Mouse (Mus musculus) left cerebral cortex, postnatal 36 days (tissue): ENCODE data around the gene 4930486L24Rik. TPM values are rescaled to one million over a fixed set of nuclear protein-coding genes. Genes with fewer than 3 reads are reported as not detected.
"Not testable (repeated sequence)": the region's sequence is repeated elsewhere in the genome, so short reads cannot be mapped to it uniquely, and the experiment has no call there.

Source experiments
- DNase-seq, 2 experiments: peaks; one replicate each; pipeline ENCODE4 v3.0.0; 2021 to 2022; ENCODE audit warnings: low spot score in 2 of 2, mixed read lengths in 1 of 2
- intact Hi-C: fragments of 180-260 bp; cut with DNase I; formaldehyde crosslinking; loops from one replicate; pipeline ENCODE4 v1.15.1; 2025
- total RNA-seq, 2 experiments: library from RNA; stranded (reverse); gene quantifications; 2 replicates each; pipeline ENCODE4 v1.2.3; 2021

Gene 4930486L24Rik
- under 1 TPM; 0.22 to 0.48 TPM for total RNA-seq

- DNase-seq = no peak
- intact Hi-C loops = no loop called here
Measured at GRCm38 (mm10) chr13:60864281-60864680, at the start of gene 4930486L24Rik. Gene 4930486L24Rik (minus strand): TSS chr13:60864475.

- intact Hi-C loops, DNase-seq: not testable (repeated sequence)
Measured at GRCm38 (mm10) chr13:60904780-60905179, 40.5 kb upstream of the 4930486L24Rik start, which contains the start of gene Tpbpb. Gene Tpbpb (minus strand): TSS chr13:60904880.

GRCm38 (mm10) chr13:60897328-60897727 is 33.1 kb upstream of the 4930486L24Rik start, which contains the start of gene Ctla2b:
Gene Ctla2b (minus strand): TSS chr13:60897447.
- peak in 1 of 2 experiments; percentile 3 for DNase-seq
- intact Hi-C loops = no loop called here

GRCm38 (mm10) chr13:60896794-60897193 is 32.5 kb upstream of the 4930486L24Rik start, which contains the start of gene Gm49392:
Gene Gm49392 (minus strand): TSS chr13:60896894.
- DNase-seq, intact Hi-C loops: not testable (repeated sequence)

- intact Hi-C loops = no loop called here
Measured at GRCm38 (mm10) chr13:60895406-60896160, 31.3 kb upstream of the 4930486L24Rik start.

GRCm38 (mm10) chr13:60892301-60892700 is 28.0 kb upstream of the 4930486L24Rik start:
- intact Hi-C loops = no loop called here
- DNase-seq = no peak

More at GRCm38 (mm10) chr13:60895406-60896160, 31.3 kb upstream of the 4930486L24Rik start:
- DNase-seq = no peak

- intact Hi-C loops = no loop called here
- DNase-seq = no peak
Measured at GRCm38 (mm10) chr13:60848241-60849120, 15.8 kb downstream of the 4930486L24Rik start.

- intact Hi-C loops = no loop called here
- DNase-seq = no peak
Measured at GRCm38 (mm10) chr13:60843153-60843552, 21.1 kb downstream of the 4930486L24Rik start.

- intact Hi-C loops = no loop called here
- no peak for DNase-seq
Measured at GRCm38 (mm10) chr13:60842703-60843102, 21.6 kb downstream of the 4930486L24Rik start.

- intact Hi-C loops = no loop called here
- DNase-seq = no peak
Measured at GRCm38 (mm10) chr13:60839353-60839902, 24.8 kb downstream of the 4930486L24Rik start.

GRCm38 (mm10) chr13:60826052-60826451 is 38.2 kb downstream of the 4930486L24Rik start:
- DNase-seq = no peak
- intact Hi-C loops = no loop called here

- DNase-seq = no peak
- intact Hi-C loops = loop anchor here (2.0 kb wide), 1 partner anchor 62 kb away; no protein-coding TSS in a partner anchor
Measured at GRCm38 (mm10) chr13:60820486-60821175, 43.6 kb downstream of the 4930486L24Rik start.

GRCm38 (mm10) chr13:60819469-60819868 is 44.8 kb downstream of the 4930486L24Rik start:
- DNase-seq = peak; percentile 5 to 9

GRCm38 (mm10) chr13:60813722-60814121 is 50.6 kb downstream of the 4930486L24Rik start:
- intact Hi-C loops = loop anchor here (10.0 kb wide), 1 partner anchor 339 kb away; no protein-coding TSS in a partner anchor

More at GRCm38 (mm10) chr13:60819469-60819868, 44.8 kb downstream of the 4930486L24Rik start:
- intact Hi-C loops = loop anchor here (10.0 kb wide), 1 partner anchor 345 kb away; no protein-coding TSS in a partner anchor

GRCm38 (mm10) chr13:60812768-60813167 is 51.5 kb downstream of the 4930486L24Rik start:
- intact Hi-C loops = loop anchor here (10.0 kb wide), 1 partner anchor 338 kb away; no protein-coding TSS in a partner anchor
- DNase-seq = no peak

More at GRCm38 (mm10) chr13:60813722-60814121, 50.6 kb downstream of the 4930486L24Rik start:
- DNase-seq = no peak

GRCm38 (mm10) chr13:60809690-60810089 is 54.6 kb downstream of the 4930486L24Rik start:
- DNase-seq = no peak
- intact Hi-C loops = loop anchor here (10.0 kb wide), 1 partner anchor 335 kb away; no protein-coding TSS in a partner anchor

GRCm38 (mm10) chr13:60802749-60803148 is 61.5 kb downstream of the 4930486L24Rik start, which contains the start of gene Ctsll3:
Gene Ctsll3 (minus strand): TSS chr13:60802849.
- DNase-seq = no peak
- intact Hi-C loops = no loop called here
